Mouse (Mus musculus) CH12.LX (cell line): ENCODE measurements around the gene Pgpep1l. TPM values are rescaled to one million over a fixed set of nuclear protein-coding genes. Genes with fewer than 3 reads are reported as not detected.

Experiments
- DNase-seq: peaks from one replicate; pipeline ENCODE4 v3.0.0-alpha.2; 2013; ENCODE audit errors: extremely low read depth
- H3K27ac ChIP-seq: 2 replicates; pipeline ENCODE4 v1.5.1; 2012; ENCODE audit warnings: low read depth, mild to moderate bottlenecking, control low read depth, moderate library complexity; ENCODE audit not compliant: insufficient read depth
- H3K27me3 ChIP-seq: replicated peaks from 2 replicates; pipeline ENCODE3; 2012; ENCODE audit warnings: inconsistent platforms
- H3K36me3 ChIP-seq, 2 experiments: replicated peaks in 1 of 2; 2 replicates each; pipeline versions ENCODE3 to v1.6.1; 2012; ENCODE audit warnings: inconsistent platforms in 1 of 2, low read length in 1 of 2, mild to moderate bottlenecking in 1 of 2, mixed read lengths in 1 of 2, moderate library complexity in 1 of 2; ENCODE audit not compliant: control insufficient read depth in 1 of 2, insufficient read depth in 1 of 2
- H3K4me1 ChIP-seq, 2 experiments: 2 replicates each; pipeline ENCODE4 v1.6.1; 2012; ENCODE audit warnings: inconsistent platforms in 1 of 2, moderate library complexity in 1 of 2; ENCODE audit not compliant: insufficient read depth in 2 of 2, control insufficient read depth in 1 of 2
- H3K4me2 ChIP-seq: 2 replicates; pipeline ENCODE4 v1.6.1; 2012; ENCODE audit warnings: low read depth, mild to moderate bottlenecking, control low read depth; ENCODE audit not compliant: poor library complexity, insufficient read depth, severe bottlenecking
- H3K4me3 ChIP-seq, 3 experiments: fragments of 150-350 bp in 1 of 3; sonication (generic) in 1 of 3; replicated peaks in 1 of 3; 2 replicates each; pipeline versions ENCODE3 to v1.5.1; 2011 to 2012; ENCODE audit warnings: low read depth in 2 of 3, low read length in 2 of 3, mild to moderate bottlenecking in 2 of 3, moderate library complexity in 2 of 3, control low read depth in 1 of 3, improper control_type of control experiment in 1 of 3, inconsistent platforms in 1 of 3, mixed read lengths in 1 of 3; ENCODE audit not compliant: poor library complexity in 1 of 3
- H3K79me2 ChIP-seq: replicated peaks from 2 replicates; pipeline ENCODE4 v1.6.1; 2012; ENCODE audit warnings: mild to moderate bottlenecking, moderate library complexity; ENCODE audit not compliant: control insufficient read depth, poor library complexity, insufficient read depth, severe bottlenecking; ENCODE audit errors: extremely low read depth
- H3K9ac ChIP-seq: 2 replicates; pipeline ENCODE4 v1.6.1; 2012; ENCODE audit warnings: low read depth, mild to moderate bottlenecking, control low read depth, moderate library complexity; ENCODE audit not compliant: insufficient read depth
- H3K9me3 ChIP-seq: replicated peaks from 2 replicates; pipeline ENCODE3; 2012; ENCODE audit warnings: low read length, inconsistent platforms, mixed read lengths
- BHLHE40 ChIP-seq: IDR thresholded peaks from 2 replicates; pipeline ENCODE4 v1.6.1; 2011; ENCODE audit warnings: mild to moderate bottlenecking, low read depth, low read length, improper control_type of control experiment
- CHD1 ChIP-seq: IDR thresholded peaks from 2 replicates; pipeline ENCODE4 v1.6.1; 2012; ENCODE audit warnings: low read depth, low read length, improper control_type of control experiment, inconsistent platforms
- CHD2 ChIP-seq: IDR thresholded peaks from 2 replicates; pipeline ENCODE4 v1.6.1; 2011; ENCODE audit warnings: low read length, improper control_type of control experiment
- CTCF ChIP-seq, 2 experiments: IDR thresholded peaks in 1 of 2; conservative IDR thresholded peaks in 1 of 2; 2 replicates each; pipeline ENCODE4 v1.5.1; 2011 to 2012; ENCODE audit warnings: low read depth in 2 of 2, low read length in 2 of 2, improper control_type of control experiment in 1 of 2, inconsistent platforms in 1 of 2, mild to moderate bottlenecking in 1 of 2, moderate library complexity in 1 of 2
- E2F4 ChIP-seq: IDR thresholded peaks from 2 replicates; pipeline ENCODE4 v1.6.1; 2011; ENCODE audit warnings: low read depth, low read length, improper control_type of control experiment; ENCODE audit not compliant: insufficient replicate concordance
- EP300 ChIP-seq: IDR thresholded peaks from 2 replicates; pipeline ENCODE4 v1.6.1; 2011; ENCODE audit warnings: low read length, improper control_type of control experiment
- ETS1 ChIP-seq: conservative IDR thresholded peaks from 2 replicates; pipeline ENCODE4 v1.6.1; 2012; ENCODE audit warnings: low read depth, mild to moderate bottlenecking, inconsistent platforms, low read length, improper control_type of control experiment, moderate library complexity
- GABPA ChIP-seq: IDR thresholded peaks from 2 replicates; pipeline ENCODE4 v1.6.1; 2012; ENCODE audit warnings: low read depth, low read length, improper control_type of control experiment, inconsistent platforms; ENCODE audit not compliant: insufficient replicate concordance
- HCFC1 ChIP-seq: IDR thresholded peaks from 2 replicates; pipeline ENCODE4 v1.6.1; 2012; ENCODE audit warnings: low read depth, mild to moderate bottlenecking, inconsistent platforms, low read length, improper control_type of control experiment
- IRF4 ChIP-seq: IDR thresholded peaks from 2 replicates; pipeline ENCODE4 v1.6.1; 2014; ENCODE audit warnings: low read depth, mild to moderate bottlenecking, inconsistent platforms, low read length, improper control_type of control experiment
- JUN ChIP-seq: IDR thresholded peaks from 2 replicates; pipeline ENCODE4 v1.6.1; 2011; ENCODE audit warnings: low read depth, mild to moderate bottlenecking, low read length, improper control_type of control experiment, moderate library complexity; ENCODE audit not compliant: insufficient read depth
- JUND ChIP-seq: conservative IDR thresholded peaks from 2 replicates; pipeline ENCODE4 v1.6.1; 2011; ENCODE audit warnings: low read depth, low read length, improper control_type of control experiment
- KAT2A ChIP-seq: IDR thresholded peaks from 2 replicates; pipeline ENCODE4 v1.6.1; 2012; ENCODE audit warnings: low read length, improper control_type of control experiment, inconsistent platforms; ENCODE audit not compliant: insufficient replicate concordance
- MAFK ChIP-seq: IDR thresholded peaks from 2 replicates; pipeline ENCODE4 v1.6.1; 2011; ENCODE audit warnings: low read length, improper control_type of control experiment; ENCODE audit not compliant: insufficient replicate concordance
- MAX ChIP-seq: IDR thresholded peaks from 2 replicates; pipeline ENCODE4 v1.6.1; 2011; ENCODE audit warnings: low read length, improper control_type of control experiment
- MAZ ChIP-seq: IDR thresholded peaks from 2 replicates; pipeline ENCODE4 v1.6.1; 2012; ENCODE audit warnings: low read depth, mild to moderate bottlenecking, inconsistent platforms, low read length, improper control_type of control experiment, moderate library complexity
- MEF2A ChIP-seq: IDR thresholded peaks from 2 replicates; pipeline ENCODE4 v1.6.1; 2014; ENCODE audit warnings: low read depth, mild to moderate bottlenecking, inconsistent platforms, low read length, improper control_type of control experiment, borderline replicate concordance
- MXI1 ChIP-seq: IDR thresholded peaks from 2 replicates; pipeline ENCODE4 v1.6.1; 2011; ENCODE audit warnings: mild to moderate bottlenecking, low read depth, low read length, improper control_type of control experiment
- NELFE ChIP-seq: IDR thresholded peaks from 2 replicates; pipeline ENCODE4 v1.6.1; 2011; ENCODE audit warnings: low read depth, low read length, improper control_type of control experiment
- PAX5 ChIP-seq: IDR thresholded peaks from 2 replicates; pipeline ENCODE4 v1.6.1; 2012; ENCODE audit warnings: low read length, inconsistent platforms, mixed read lengths
- POLR2A ChIP-seq: IDR thresholded peaks from 2 replicates; pipeline ENCODE4 v1.6.1; 2011; ENCODE audit warnings: low read depth, mild to moderate bottlenecking, improper control_type of control experiment, low read length
- POLR2AphosphoS2 ChIP-seq: IDR thresholded peaks from 2 replicates; pipeline ENCODE4 v1.6.1; 2011; ENCODE audit warnings: low read depth, low read length, improper control_type of control experiment
- RAD21 ChIP-seq: IDR thresholded peaks from 2 replicates; pipeline ENCODE4 v1.6.1; 2011; ENCODE audit warnings: low read depth, mild to moderate bottlenecking, low read length, improper control_type of control experiment, moderate library complexity
- SIN3A ChIP-seq: IDR thresholded peaks from 2 replicates; pipeline ENCODE4 v1.6.1; 2012; ENCODE audit warnings: low read length, improper control_type of control experiment, inconsistent platforms
- SMC3 ChIP-seq: IDR thresholded peaks from 2 replicates; pipeline ENCODE4 v1.6.1; 2011; ENCODE audit warnings: low read depth, low read length, improper control_type of control experiment
- TBP ChIP-seq: conservative IDR thresholded peaks from 2 replicates; pipeline ENCODE4 v1.6.1; 2011; ENCODE audit warnings: low read depth, low read length, improper control_type of control experiment
- TCF12 ChIP-seq: IDR thresholded peaks from 2 replicates; pipeline ENCODE4 v1.6.1; 2014; ENCODE audit warnings: low read depth, mild to moderate bottlenecking, inconsistent platforms, low read length, improper control_type of control experiment
- UBTF ChIP-seq: IDR thresholded peaks from 2 replicates; pipeline ENCODE4 v1.6.1; 2012; ENCODE audit warnings: low read depth, mild to moderate bottlenecking, inconsistent platforms, low read length, improper control_type of control experiment, moderate library complexity
- ZKSCAN1 ChIP-seq: IDR thresholded peaks from 2 replicates; pipeline ENCODE4 v1.6.1; 2012; ENCODE audit warnings: low read depth, inconsistent platforms, low read length, improper control_type of control experiment, borderline replicate concordance
- ZMIZ1 ChIP-seq: IDR thresholded peaks from 2 replicates; pipeline ENCODE4 v1.6.1; 2012; ENCODE audit warnings: low read depth, mild to moderate bottlenecking, inconsistent platforms, low read length, improper control_type of control experiment
- dilution Hi-C: fragments of 300-500 bp; cut with MboI; formaldehyde crosslinking; loops from 2 replicates; pipeline ENCODE4 v1.14.3; 2020; ENCODE audit warnings: low sequenced_read_pairs; ENCODE audit not compliant: extremely low pct_unique_long_range_greater_than_20kb, extremely low pct_ligation_motif_present
- in situ Hi-C: fragments of 300-500 bp; cut with MboI; formaldehyde crosslinking; loops from 3 replicates; pipeline ENCODE4 v1.14.3; 2019; ENCODE audit warnings: low sequenced_read_pairs, low pct_ligation_motif_present, low pct_unique_long_range_greater_than_20kb, mixed read lengths
- polyA plus RNA-seq: library from polyadenylated mRNA; unstranded; fragments of >175 nt; gene quantifications from 2 replicates; pipeline ENCODE4 v1.2.1, GENCODE M21; 2012; ENCODE audit warnings: low read depth; ENCODE audit not compliant: insufficient read length
- total RNA-seq, 2 experiments: library from RNA; depleted of rRNA; stranded (reverse); fragments of 300-350 nt in 1 of 2; fragments of >200 nt in 1 of 2; gene quantifications; 2 replicates each; pipeline ENCODE4 v1.2.3; 2012 to 2014

Gene Pgpep1l
- total and polyA plus RNA-seq, 3 experiments: not detected

- in situ Hi-C loops: loop anchor here (10.0 to 25.0 kb wide), 2 partner anchors 169 to 491 kb away; no protein-coding TSS in a partner anchor
- peaks cover 26% of the 10 kb centered on the region for H3K79me2 ChIP-seq
- H3K4me2 ChIP-seq: no peak overlapping the region
- H3K27ac ChIP-seq: no peak overlapping the region
- no peak overlapping the region for H3K9ac ChIP-seq
- DNase-seq: no peak
- no peaks in the 10 kb centered on the region for H3K27me3 ChIP-seq
- H3K9me3 ChIP-seq: no peaks in the 10 kb centered on the region
- peaks cover 30 to 75% of the 10 kb centered on the region in 2 experiments for H3K36me3 ChIP-seq
- H3K4me3 ChIP-seq: no peak overlapping the region
- dilution Hi-C loops: no loop called here
- TF ChIP-seq TCF12 (no peak), JUND (no peak), POLR2AphosphoS2 (no peak), E2F4 (no peak), ZKSCAN1 (no peak), HCFC1 (no peak), GABPA (no peak)
- H3K4me1 ChIP-seq: peaks cover 4 to 47% of the 10 kb centered on the region in 2 experiments; a peak in 3 of 4 replicates
Measured at GRCm38 (mm10) chr7:68303685-68304084, 39.7 kb upstream of the Pgpep1l start.

GRCm38 (mm10) chr7:68302586-68303433, 38.8 kb upstream of the Pgpep1l start:
- DNase-seq: peak; percentile 81
- H3K27me3 ChIP-seq: no peaks in the 10 kb centered on the region
- H3K79me2 ChIP-seq: peaks cover 28% of the 10 kb centered on the region
- dilution Hi-C loops (no loop called here), in situ Hi-C loops (loop anchor here (10.0 to 25.0 kb wide), 2 partner anchors 168 to 491 kb away; no protein-coding TSS in a partner anchor)
- H3K4me3 ChIP-seq: peak overlapping the region in 2 of 3 experiments; percentile 17 to 38
- H3K36me3 ChIP-seq: peaks cover 24 to 75% of the 10 kb centered on the region in 2 experiments
- H3K9ac ChIP-seq: 0 out of 2 replicates have a peak overlapping the region, but pooled peaks have one; percentile 6
- H3K9me3 ChIP-seq: no peaks in the 10 kb centered on the region
- no peak overlapping the region for H3K27ac ChIP-seq
- H3K4me2 ChIP-seq: peak overlapping the region; percentile 58; the same call in 1 of the 2 replicates
- H3K4me1 ChIP-seq: peaks cover 4 to 49% of the 10 kb centered on the region in 2 experiments; a peak in 3 of 4 replicates
- TF ChIP-seq SIN3A (no peak; the same call in 1 of the 2 replicates), ZMIZ1 (no peak), MAX (no peak), JUND (no peak), MAZ (no peak), ETS1 (no peak), MXI1 (no peak), TBP (no peak), KAT2A (no peak), PAX5 (no peak), NELFE (0 out of 2 replicates have a peak, but pooled peaks have one; percentile 35), SMC3 (peak; percentile 91), BHLHE40 (no peak), POLR2AphosphoS2 (no peak), RAD21 (peak; percentile 97), CHD2 (no peak), MAFK (no peak), POLR2A (no peak), JUN (no peak), GABPA (no peak), CTCF (conservative IDR thresholded peaks at IDR 0.05 in 1 of 2, IDR thresholded peaks at IDR 0.05 in 1 of 2; ENCODE audit: low read depth in 2 of 2, low read length in 2 of 2) (peak; percentile 78 to 94), UBTF (no peak), HCFC1 (no peak), IRF4 (no peak), TCF12 (no peak), CHD1 (no peak), EP300 (no peak), MEF2A (no peak)
